Mouse (Mus musculus): ENCODE data around the gene Kcne1l. TPM values are rescaled to one million over a fixed set of nuclear protein-coding genes. Genes with fewer than 3 reads are reported as not detected.
A peak's percentile ranks its signal among the peaks of the same experiment; 100 is the strongest.

The Kcne1l gene
- polyA plus RNA-seq (2015; fragmentation: Nextera tagmentation; extraction: Ambion mirVana), result 13.1 and 14.7 TPM in 2 replicates

DNA sequence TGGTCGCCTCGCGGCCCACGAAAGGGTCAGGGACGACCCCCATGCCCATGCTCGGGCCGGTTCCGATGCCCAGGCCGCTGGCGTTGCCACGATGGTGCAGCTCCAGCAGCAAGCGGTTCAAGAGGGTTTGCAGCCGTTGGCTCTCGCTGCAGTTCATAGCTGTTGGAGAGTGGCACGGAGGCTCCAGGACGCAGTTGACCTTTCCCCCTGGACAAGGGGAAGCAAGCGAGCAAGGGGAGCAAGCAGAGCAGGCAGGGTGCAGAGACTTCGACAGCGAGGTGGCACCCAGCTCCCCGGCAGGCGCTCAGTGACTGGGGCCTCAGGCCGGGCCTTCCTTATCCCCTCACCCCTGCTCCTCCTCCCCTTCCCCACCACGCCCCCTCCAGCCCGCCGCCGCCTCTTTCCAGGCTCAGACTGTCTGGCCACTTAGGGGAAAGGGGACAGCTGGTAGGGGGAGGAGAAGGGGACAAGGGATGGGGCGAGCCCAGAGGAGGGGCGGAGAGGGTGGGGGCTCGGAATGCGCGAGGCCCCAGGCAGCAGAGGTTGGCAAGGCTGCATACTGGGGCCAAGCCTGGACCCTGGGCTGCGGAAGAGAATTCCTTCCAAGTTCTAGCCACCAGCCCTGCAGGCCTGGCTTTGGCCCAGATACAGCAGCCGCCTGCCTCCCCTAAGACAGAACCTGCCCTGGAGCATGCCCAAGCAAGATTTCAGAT, at the start of gene Kcne1l:
Gene Kcne1l (minus strand): TSS at position 426 of the 713 bp plus-strand sequence.
- Histone ChIP-seq H3K27ac (no peak within 1 kb of the TSS), H3K4me3 (peak within 1 kb of the TSS; percentile 39), H3K4me2 (peak within 1 kb of the TSS; percentile 63), H3K9me3 (replicated peaks) (no peaks in the 10 kb centered on the region), H3K9ac (peak within 1 kb of the TSS; percentile 28; the same call in 1 of the 2 replicates), H3K4me1 (replicated peaks) (peaks cover 9% of the 10 kb centered on the region; the same call in 1 of the 2 replicates), H3K27me3 (peaks cover 14% of the 10 kb centered on the region), H3K36me3 (no peaks in the 10 kb centered on the region)
- ATAC-seq (replicated peaks; ENCODE audit: insufficient number of reproducible peaks, insufficient read depth, low FRiP score, low read depth), result peak; percentile 58
- WGBS, result 33% methylated on average over 29 of the region's 33 CpGs

DNA sequence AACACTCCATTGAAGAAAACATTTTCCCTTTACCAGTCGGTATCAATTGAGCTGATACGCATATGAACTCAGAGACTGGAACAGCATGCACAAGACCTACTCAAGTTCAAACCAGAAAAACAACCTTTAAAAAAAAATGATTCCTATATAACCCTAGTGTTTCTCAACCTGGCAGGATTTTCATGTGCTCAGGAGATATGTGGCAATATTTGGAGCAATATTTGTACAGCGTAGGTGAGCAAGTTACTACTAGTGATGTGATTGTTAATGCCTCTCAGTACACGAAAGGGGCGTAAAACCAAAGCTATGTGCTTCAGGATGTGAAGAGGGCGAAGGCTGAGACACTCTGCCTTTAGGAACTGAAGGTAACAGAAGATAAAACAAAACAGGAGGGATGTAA, 30.1 kb upstream of the Kcne1l start:
- Histone ChIP-seq H3K4me2 (no peak overlapping the region), H3K4me1 (replicated peaks) (no peaks in the 10 kb centered on the region), H3K4me3 (no peak overlapping the region), H3K9ac (no peak overlapping the region), H3K9me3 (replicated peaks) (no peaks in the 10 kb centered on the region), H3K36me3 (no peaks in the 10 kb centered on the region), H3K27me3 (no peaks in the 10 kb centered on the region), H3K27ac (no peak overlapping the region)
- WGBS, result 87% methylated on average over 6 of the region's 6 CpGs
- ATAC-seq (replicated peaks; ENCODE audit: insufficient number of reproducible peaks, insufficient read depth, low FRiP score, low read depth), result no peak

DNA sequence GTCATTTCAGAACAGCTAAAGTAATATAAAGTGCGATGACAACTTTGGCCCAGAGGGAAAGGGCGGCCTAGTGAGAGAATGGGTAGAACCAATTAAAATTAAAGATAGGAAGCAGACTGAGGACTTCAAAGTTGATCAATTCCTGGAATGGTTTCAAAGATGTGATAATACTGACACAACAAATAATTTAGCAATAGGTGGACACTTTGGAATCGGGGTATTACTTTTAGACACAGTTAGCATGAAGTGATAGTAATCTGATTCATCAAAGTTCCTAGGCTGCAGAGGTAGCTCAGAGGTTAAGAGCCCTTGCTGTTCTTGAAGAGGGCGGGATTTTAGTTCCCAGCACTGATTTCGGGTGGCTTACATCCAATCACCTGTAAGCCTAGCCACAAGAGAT, 29.4 kb upstream of the Kcne1l start:
- no peaks in the 10 kb centered on the region for H3K4me1 ChIP-seq (replicated peaks)
- no peak for ATAC-seq (replicated peaks; ENCODE audit: insufficient number of reproducible peaks, insufficient read depth, low FRiP score, low read depth)
- H3K9ac ChIP-seq, result no peak overlapping the region
- H3K36me3 ChIP-seq, result no peaks in the 10 kb centered on the region
- H3K4me2 ChIP-seq, result no peak overlapping the region
- WGBS, result 84% methylated on average over 5 of the region's 5 CpGs
- H3K9me3 ChIP-seq (replicated peaks), result no peaks in the 10 kb centered on the region
- H3K4me3 ChIP-seq, result no peak overlapping the region
- no peak overlapping the region for H3K27ac ChIP-seq
- no peaks in the 10 kb centered on the region for H3K27me3 ChIP-seq

DNA sequence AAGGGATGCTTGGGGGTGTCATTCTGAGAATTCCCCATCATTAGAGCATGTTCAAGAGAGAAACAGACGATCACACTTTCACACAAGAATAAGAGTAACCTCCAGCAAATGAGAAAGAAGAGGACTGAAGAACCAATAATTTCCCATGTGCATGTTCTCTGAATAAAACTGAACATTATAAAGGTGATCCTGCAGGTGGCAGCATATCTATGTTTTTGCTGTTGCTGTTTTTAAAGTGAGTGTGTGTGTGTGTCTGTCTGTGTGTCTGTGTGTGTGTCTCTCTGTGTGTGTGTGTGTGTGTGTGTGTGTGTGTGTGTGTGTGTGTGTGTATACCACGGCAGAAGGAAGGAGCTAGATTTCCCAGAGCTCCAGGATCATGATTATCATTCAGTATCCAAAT, 19.7 kb upstream of the Kcne1l start:
- Histone ChIP-seq H3K4me1 (replicated peaks) (no peaks in the 10 kb centered on the region), H3K4me2 (no peak overlapping the region), H3K4me3 (no peak overlapping the region), H3K9me3 (replicated peaks) (no peaks in the 10 kb centered on the region), H3K36me3 (no peaks in the 10 kb centered on the region), H3K27ac (no peak overlapping the region), H3K27me3 (no peaks in the 10 kb centered on the region), H3K9ac (no peak overlapping the region)
- ATAC-seq (replicated peaks; ENCODE audit: insufficient number of reproducible peaks, insufficient read depth, low FRiP score, low read depth), result no peak
- WGBS, result 63% methylated on average over 2 of the region's 2 CpGs

DNA sequence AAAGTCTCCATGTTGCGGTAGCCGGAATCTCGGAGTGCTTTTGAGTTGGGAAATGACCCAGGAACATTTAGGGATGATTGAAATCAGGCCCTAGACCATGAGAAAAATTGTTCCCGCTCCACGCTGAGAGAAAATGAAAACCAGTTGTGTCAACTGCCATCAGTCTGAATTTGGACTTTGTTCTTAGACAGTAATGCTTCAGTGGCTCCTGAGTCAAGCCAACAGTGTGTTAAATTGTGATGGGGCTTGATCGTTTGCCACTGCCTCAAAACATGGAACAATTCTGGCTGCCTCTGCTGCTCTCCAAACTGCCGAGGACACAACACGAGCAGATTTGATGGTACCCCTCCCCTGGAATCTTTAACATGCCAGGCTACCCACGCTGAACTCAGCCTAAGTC, 10.0 kb upstream of the Kcne1l start:
- no peak for ATAC-seq (replicated peaks; ENCODE audit: insufficient number of reproducible peaks, insufficient read depth, low FRiP score, low read depth)
- Histone ChIP-seq H3K4me2 (no peak overlapping the region), H3K36me3 (no peaks in the 10 kb centered on the region), H3K9me3 (replicated peaks) (no peaks in the 10 kb centered on the region), H3K4me3 (no peak overlapping the region), H3K9ac (no peak overlapping the region), H3K27me3 (no peaks in the 10 kb centered on the region), H3K27ac (no peak overlapping the region), H3K4me1 (replicated peaks) (no peaks in the 10 kb centered on the region)
- 80% methylated on average over 9 of the region's 9 CpGs for WGBS

DNA sequence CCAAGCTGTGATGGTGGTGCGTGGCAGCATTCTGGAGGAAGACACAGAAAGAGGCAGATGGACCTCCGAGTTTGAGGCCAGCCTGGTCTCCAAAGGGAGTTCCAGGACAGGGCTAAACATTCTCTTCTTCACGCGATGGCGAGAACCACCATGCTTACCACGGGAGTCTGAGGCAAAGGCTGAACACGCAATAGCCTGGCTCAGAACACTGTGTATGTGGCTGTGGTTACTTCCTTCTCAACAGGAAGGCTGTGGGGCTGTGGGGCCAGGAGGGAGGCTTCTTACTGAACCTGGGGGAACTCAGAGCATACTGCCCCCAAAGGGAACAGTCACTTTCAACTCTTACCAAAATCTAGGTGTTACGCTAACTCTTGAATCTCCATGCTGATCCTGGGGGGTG, 9.2 kb upstream of the Kcne1l start:
- WGBS, result 82% methylated on average over 8 of the region's 8 CpGs
- no peak overlapping the region for H3K9ac ChIP-seq
- H3K9me3 ChIP-seq (replicated peaks), result no peaks in the 10 kb centered on the region
- no peak overlapping the region for H3K4me3 ChIP-seq
- no peaks in the 10 kb centered on the region for H3K4me1 ChIP-seq (replicated peaks)
- H3K4me2 ChIP-seq, result no peak overlapping the region
- H3K27me3 ChIP-seq, result no peaks in the 10 kb centered on the region
- no peak for ATAC-seq (replicated peaks; ENCODE audit: insufficient number of reproducible peaks, insufficient read depth, low FRiP score, low read depth)
- no peak overlapping the region for H3K27ac ChIP-seq
- H3K36me3 ChIP-seq, result no peaks in the 10 kb centered on the region

DNA sequence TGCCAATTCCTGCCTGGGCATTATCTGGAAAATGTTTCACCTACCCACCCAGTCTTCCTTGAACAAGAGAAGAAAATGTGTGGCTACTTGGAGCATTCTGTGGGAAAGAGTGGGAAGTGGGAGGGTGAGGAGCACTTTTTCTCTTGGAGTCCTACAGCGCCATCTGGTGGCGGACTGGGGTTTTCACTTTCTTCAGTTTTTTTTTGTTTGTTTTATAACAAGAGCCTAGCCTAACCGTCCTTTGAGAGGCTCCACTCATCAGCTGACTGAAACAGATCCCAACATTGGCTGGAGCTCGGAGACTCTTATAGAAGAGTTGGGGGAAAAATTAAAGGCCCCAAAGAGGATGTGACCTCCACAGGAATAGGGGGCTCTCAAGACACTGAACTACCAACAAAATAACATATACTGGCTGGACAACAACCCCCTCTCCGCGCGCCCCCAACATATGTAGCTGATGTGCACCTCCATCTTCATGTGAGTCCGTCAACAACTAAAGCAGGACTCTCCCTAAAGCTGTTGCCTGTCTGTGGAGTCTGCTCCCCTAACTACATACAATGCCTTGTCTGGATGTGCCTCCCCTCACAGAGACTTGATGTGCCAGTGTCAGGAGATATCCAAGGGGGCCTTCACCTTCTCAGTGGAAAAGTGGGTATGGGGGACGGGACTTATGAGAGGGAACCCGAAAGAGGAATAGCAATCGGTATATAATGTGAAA, 8.4 kb upstream of the Kcne1l start:
- H3K27me3 ChIP-seq, result no peaks in the 10 kb centered on the region
- no peaks in the 10 kb centered on the region for H3K36me3 ChIP-seq
- H3K4me3 ChIP-seq, result no peak overlapping the region
- ATAC-seq (replicated peaks; ENCODE audit: insufficient number of reproducible peaks, insufficient read depth, low FRiP score, low read depth), result no peak
- no peak overlapping the region for H3K4me2 ChIP-seq
- H3K9ac ChIP-seq, result no peak overlapping the region
- no peaks in the 10 kb centered on the region for H3K9me3 ChIP-seq (replicated peaks)
- 45% methylated on average over 11 of the region's 11 CpGs for WGBS
- no peaks in the 10 kb centered on the region for H3K4me1 ChIP-seq (replicated peaks)
- no peak overlapping the region for H3K27ac ChIP-seq

DNA sequence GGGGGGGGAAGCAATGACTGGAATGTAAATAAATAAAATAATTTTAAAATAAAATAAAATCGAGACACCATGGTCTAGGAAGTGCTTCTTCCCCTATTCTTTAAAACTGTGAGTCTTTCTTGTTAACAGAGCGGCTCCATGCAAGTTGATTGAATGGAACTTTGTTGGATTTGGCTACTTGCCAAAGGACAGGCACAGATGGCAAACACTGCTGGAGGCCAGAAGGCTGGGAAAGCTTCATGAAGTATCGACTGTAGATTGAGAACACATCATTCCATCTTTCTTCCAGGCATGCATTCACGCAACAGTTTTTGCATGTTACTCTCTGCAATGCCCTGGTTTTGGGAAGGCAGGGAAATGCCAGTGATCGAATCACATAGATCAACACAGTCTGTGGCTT, 4.3 kb upstream of the Kcne1l start:
- 59% methylated on average over 5 of the region's 5 CpGs for WGBS
- no peak for ATAC-seq (replicated peaks; ENCODE audit: insufficient number of reproducible peaks, insufficient read depth, low FRiP score, low read depth)

DNA sequence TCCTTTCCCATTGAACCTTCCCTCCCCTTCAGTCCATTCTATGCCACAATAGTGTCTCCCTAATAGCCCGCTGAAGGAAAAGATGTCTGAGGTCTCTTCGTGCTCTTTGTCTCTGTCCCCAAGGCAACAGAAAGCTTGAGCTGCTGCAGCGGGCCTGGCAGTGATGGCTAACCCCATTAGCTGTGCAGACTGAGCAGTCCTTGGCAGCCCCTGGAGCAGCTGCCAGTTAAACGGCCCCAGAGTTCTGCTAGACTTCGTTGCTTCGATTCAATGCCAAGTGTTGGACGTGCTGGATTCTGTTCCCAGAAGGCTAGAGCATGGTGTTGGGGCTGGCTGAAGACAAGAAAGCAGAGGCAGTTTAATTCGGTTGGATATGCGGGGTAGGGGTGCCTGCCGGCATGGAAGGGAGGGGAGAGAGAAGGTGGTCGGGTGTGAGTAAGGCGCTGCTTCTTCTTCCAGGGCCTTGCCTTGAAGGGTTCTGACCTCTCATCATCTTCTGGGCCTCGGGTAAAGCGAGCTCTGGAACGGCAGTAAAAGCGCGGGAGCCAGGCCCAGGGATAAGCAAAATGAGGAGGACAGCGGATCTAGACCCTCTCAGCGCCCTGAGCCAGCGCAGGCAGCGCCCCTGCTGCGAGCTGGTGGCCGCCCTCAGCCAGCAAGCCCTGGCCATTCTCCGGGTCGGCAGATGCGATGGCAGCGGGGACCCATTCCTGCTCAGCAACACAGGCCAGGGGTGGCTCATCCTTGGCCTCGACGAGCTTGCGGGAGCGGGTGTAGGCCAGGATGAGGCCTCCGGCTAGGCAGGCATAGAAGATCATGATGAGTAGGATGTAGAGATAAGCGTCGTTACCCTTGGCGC, 855 bp downstream of the Kcne1l start:
- no peak overlapping the region for H3K27ac ChIP-seq

More for the DNA sequence above, 4.3 kb upstream of the Kcne1l start:
- no peak overlapping the region for H3K9ac ChIP-seq
- peaks cover 8% of the 10 kb centered on the region; the same call in 1 of the 2 replicates for H3K4me1 ChIP-seq (replicated peaks)
- no peak overlapping the region for H3K27ac ChIP-seq
- no peak overlapping the region for H3K4me3 ChIP-seq
- H3K27me3 ChIP-seq, result peaks cover 9% of the 10 kb centered on the region
- H3K36me3 ChIP-seq, result no peaks in the 10 kb centered on the region
- H3K9me3 ChIP-seq (replicated peaks), result no peaks in the 10 kb centered on the region
- no peak overlapping the region for H3K4me2 ChIP-seq

DNA sequence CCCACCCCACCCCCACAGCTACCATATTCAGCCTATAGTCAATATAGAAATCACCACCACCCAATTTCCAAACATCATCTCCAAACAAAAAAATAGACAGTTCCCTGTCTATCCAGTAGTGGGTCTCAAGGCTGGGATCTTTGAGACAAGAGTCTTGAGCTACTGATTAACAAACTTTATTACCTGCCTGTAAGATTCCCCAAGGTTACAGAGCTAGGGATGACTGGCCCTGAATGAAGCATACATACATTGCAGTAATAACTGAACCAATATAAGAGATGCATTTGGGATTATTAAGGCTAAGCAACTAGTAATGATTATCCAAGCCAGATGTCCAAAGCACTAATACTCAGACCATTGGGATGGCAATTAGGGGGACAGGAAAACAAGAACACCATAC, 1.5 kb downstream of the Kcne1l start:
- no peak overlapping the region for H3K4me3 ChIP-seq
- ATAC-seq (replicated peaks; ENCODE audit: insufficient number of reproducible peaks, insufficient read depth, low FRiP score, low read depth), result no peak
- no peak overlapping the region for H3K9ac ChIP-seq
- no peaks in the 10 kb centered on the region for H3K36me3 ChIP-seq
- peaks cover 14% of the 10 kb centered on the region for H3K27me3 ChIP-seq
- peaks cover 9% of the 10 kb centered on the region; the same call in 1 of the 2 replicates for H3K4me1 ChIP-seq (replicated peaks)
- no peak overlapping the region for H3K27ac ChIP-seq
- H3K9me3 ChIP-seq (replicated peaks), result no peaks in the 10 kb centered on the region
- 0 out of 2 replicates have a peak overlapping the region, but pooled peaks have one; percentile 63 for H3K4me2 ChIP-seq

More for the DNA sequence above, 855 bp downstream of the Kcne1l start:
- H3K4me3 ChIP-seq, result peak overlapping the region; percentile 39
- H3K27me3 ChIP-seq, result peaks cover 14% of the 10 kb centered on the region
- H3K9me3 ChIP-seq (replicated peaks), result no peaks in the 10 kb centered on the region
- no peaks in the 10 kb centered on the region for H3K36me3 ChIP-seq
- peaks cover 9% of the 10 kb centered on the region; the same call in 1 of the 2 replicates for H3K4me1 ChIP-seq (replicated peaks)
- 31% methylated on average over 35 of the region's 35 CpGs for WGBS
- peak overlapping the region; percentile 63 for H3K4me2 ChIP-seq
- 0 out of 2 replicates have a peak, but pooled peaks have one; percentile 22 for ATAC-seq (replicated peaks; ENCODE audit: insufficient number of reproducible peaks, insufficient read depth, low FRiP score, low read depth)
- peak overlapping the region; percentile 28; the same call in 1 of the 2 replicates for H3K9ac ChIP-seq

DNA sequence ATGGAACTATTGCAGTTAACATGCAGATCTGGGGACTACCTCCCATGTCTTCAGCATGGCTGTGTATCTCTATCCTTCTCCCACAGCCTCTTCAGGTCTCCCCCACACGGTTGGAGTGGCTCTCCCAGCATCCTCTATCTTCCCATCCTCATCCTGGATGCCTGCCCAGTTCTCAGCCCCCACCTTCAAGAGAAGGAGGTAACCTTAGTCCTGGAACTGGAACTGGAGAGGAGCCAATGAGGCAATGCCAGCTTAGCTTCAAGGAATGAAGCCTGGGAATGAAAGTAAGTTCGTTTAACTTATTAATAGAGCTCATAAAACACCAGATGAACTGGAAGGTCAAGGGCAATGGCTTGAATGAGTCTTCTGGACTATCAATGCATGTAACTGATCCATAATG, 2.6 kb downstream of the Kcne1l start:
- Histone ChIP-seq H3K4me2 (no peak overlapping the region), H3K36me3 (no peaks in the 10 kb centered on the region), H3K27ac (no peak overlapping the region), H3K4me1 (replicated peaks) (peaks cover 9% of the 10 kb centered on the region; the same call in 1 of the 2 replicates), H3K27me3 (peaks cover 8% of the 10 kb centered on the region), H3K9me3 (replicated peaks) (no peaks in the 10 kb centered on the region), H3K4me3 (no peak overlapping the region), H3K9ac (no peak overlapping the region)
- 23% methylated on average over 2 of the region's 2 CpGs for WGBS
- ATAC-seq (replicated peaks; ENCODE audit: insufficient number of reproducible peaks, insufficient read depth, low FRiP score, low read depth), result no peak

All from heart, embryonic 15.5 days (tissue).